Mouse (Mus musculus): ENCODE data around the gene Wdr95.

The Wdr95 gene

GRCm38 (mm10) chr5:149527999-149528729, at the start of gene Wdr95:
Gene Wdr95, plus strand, starts transcription at chr5:149528679.
- DNase-seq (ENCODE audit: low spot score) = no peak

- DNase-seq (ENCODE audit: low spot score) = no peak
These were observed 46.6 kb upstream of the Wdr95 start for GRCm38 (mm10) chr5:149481920-149482319.

- DNase-seq (ENCODE audit: low spot score) = peak; percentile 10
These were observed 45.0 kb upstream of the Wdr95 start for GRCm38 (mm10) chr5:149483321-149484052.

- DNase-seq (ENCODE audit: low spot score) = no peak
These were observed 44.2 kb upstream of the Wdr95 start for GRCm38 (mm10) chr5:149484270-149484669.

- no peak for DNase-seq (ENCODE audit: low spot score)
These were observed 43.0 kb upstream of the Wdr95 start for GRCm38 (mm10) chr5:149485447-149485846.

- no peak for DNase-seq (ENCODE audit: low spot score)
These were observed 40.0 kb upstream of the Wdr95 start for GRCm38 (mm10) chr5:149488360-149489021.

- DNase-seq (ENCODE audit: low spot score) = no peak
These were observed 39.3 kb upstream of the Wdr95 start for GRCm38 (mm10) chr5:149489136-149489535.

- DNase-seq (ENCODE audit: low spot score) = no peak
These were observed 38.2 kb upstream of the Wdr95 start for GRCm38 (mm10) chr5:149490275-149490674.

GRCm38 (mm10) chr5:149495655-149496054, 32.8 kb upstream of the Wdr95 start:
- no peak for DNase-seq (ENCODE audit: low spot score)

GRCm38 (mm10) chr5:149496401-149497066, 31.9 kb upstream of the Wdr95 start:
- no peak for DNase-seq (ENCODE audit: low spot score)

GRCm38 (mm10) chr5:149499936-149500335, 28.5 kb upstream of the Wdr95 start:
- DNase-seq (ENCODE audit: low spot score) = no peak

- DNase-seq (ENCODE audit: low spot score) = no peak
These were observed 24.9 kb upstream of the Wdr95 start for GRCm38 (mm10) chr5:149503423-149504175.

GRCm38 (mm10) chr5:149504985-149505384, 23.5 kb upstream of the Wdr95 start:
- DNase-seq (ENCODE audit: low spot score) = no peak

GRCm38 (mm10) chr5:149506033-149506432, 22.4 kb upstream of the Wdr95 start:
- no peak for DNase-seq (ENCODE audit: low spot score)

GRCm38 (mm10) chr5:149508094-149509029, 20.1 kb upstream of the Wdr95 start:
- no peak for DNase-seq (ENCODE audit: low spot score)

GRCm38 (mm10) chr5:149510323-149510722, 18.2 kb upstream of the Wdr95 start:
- DNase-seq (ENCODE audit: low spot score) = no peak

GRCm38 (mm10) chr5:149512695-149513094, 15.8 kb upstream of the Wdr95 start:
- no peak for DNase-seq (ENCODE audit: low spot score)

GRCm38 (mm10) chr5:149513438-149514086, 14.9 kb upstream of the Wdr95 start:
- DNase-seq (ENCODE audit: low spot score) = no peak

GRCm38 (mm10) chr5:149514087-149514671, 14.3 kb upstream of the Wdr95 start:
- DNase-seq (ENCODE audit: low spot score) = no peak

GRCm38 (mm10) chr5:149514890-149515289, 13.6 kb upstream of the Wdr95 start:
- DNase-seq (ENCODE audit: low spot score) = no peak

Data from c-Kit-positive CD71-positive TER-119-positive erythroid progenitor cells, embryonic 14.5 days (primary cell).